Mouse (Mus musculus) CD4-positive, CD25-positive, alpha-beta regulatory T cell, adult 4 months (primary cell): ENCODE data around the gene Pisd. TPM values are rescaled to one million over a fixed set of nuclear protein-coding genes. Genes with fewer than 3 reads are reported as not detected.
A peak's percentile ranks its signal among the peaks of the same experiment; 100 is the strongest.
"Not testable (repeated sequence)": the region's sequence is repeated elsewhere in the genome, so short reads cannot be mapped to it uniquely, and the experiment has no call there.

ENCODE experiments used
- ATAC-seq: one replicate; pipeline ENCODE4 v1.8.0; 2017
- polyA plus RNA-seq, 2 experiments: library from polyadenylated mRNA; unstranded; fragments of 100-300 nt; shearing (Covaris generic); gene quantifications; one replicate each; pipeline ENCODE4 v1.2.1; 2017

The Pisd gene
- polyA plus RNA-seq = 100 to 1,000 TPM in 1 of 2 experiments, 10 to 100 TPM in 1; 94.9 to 125 TPM

GRCm38 (mm10) chr5:32785313-32785915 is at the start of gene Pisd:
TSS of gene Pisd (minus strand) at chr5:32785646.
- peak; percentile 100 for ATAC-seq

- no peak for ATAC-seq
Measured at GRCm38 (mm10) chr5:32834497-32834896, 49.1 kb upstream of the Pisd start.

GRCm38 (mm10) chr5:32830054-32830453 is 44.6 kb upstream of the Pisd start:
- no peak for ATAC-seq

- not testable (repeated sequence) for ATAC-seq
Measured at GRCm38 (mm10) chr5:32828766-32829165, 43.3 kb upstream of the Pisd start.

- ATAC-seq = no peak
Measured at GRCm38 (mm10) chr5:32827009-32827408, 41.6 kb upstream of the Pisd start, which contains the start of gene Gm20671. TSS of gene Gm20671 (minus strand) at chr5:32827109.

GRCm38 (mm10) chr5:32820471-32820870 is 35.0 kb upstream of the Pisd start:
- no peak for ATAC-seq

- no peak for ATAC-seq
Measured at GRCm38 (mm10) chr5:32815396-32815795, 29.9 kb upstream of the Pisd start.

- not testable (repeated sequence) for ATAC-seq
Measured at GRCm38 (mm10) chr5:32786454-32786853, 1.0 kb upstream of the Pisd start.

- ATAC-seq = no peak
Measured at GRCm38 (mm10) chr5:32784726-32785125, 720 bp downstream of the Pisd start.

GRCm38 (mm10) chr5:32781596-32781995 is 3.9 kb downstream of the Pisd start:
- ATAC-seq = no peak

- no peak for ATAC-seq
Measured at GRCm38 (mm10) chr5:32778168-32778567, 7.3 kb downstream of the Pisd start.

GRCm38 (mm10) chr5:32772361-32772760 is 13.1 kb downstream of the Pisd start:
- ATAC-seq = no peak

GRCm38 (mm10) chr5:32767636-32768373 is 17.6 kb downstream of the Pisd start:
- peak; percentile 80 for ATAC-seq

- ATAC-seq = peak; percentile 45
Measured at GRCm38 (mm10) chr5:32767004-32767403, 18.4 kb downstream of the Pisd start.

- no peak for ATAC-seq
Measured at GRCm38 (mm10) chr5:32761566-32762140, 23.8 kb downstream of the Pisd start.

- no peak for ATAC-seq
Measured at GRCm38 (mm10) chr5:32760787-32761186, 24.7 kb downstream of the Pisd start.

GRCm38 (mm10) chr5:32760352-32760751 is 25.1 kb downstream of the Pisd start:
- ATAC-seq = not testable (repeated sequence)

- peak; percentile 94 for ATAC-seq
Measured at GRCm38 (mm10) chr5:32759662-32760061, 25.8 kb downstream of the Pisd start.

GRCm38 (mm10) chr5:32756141-32756540 is 29.3 kb downstream of the Pisd start:
- ATAC-seq = no peak

GRCm38 (mm10) chr5:32751736-32752135 is 33.7 kb downstream of the Pisd start:
- ATAC-seq = no peak

GRCm38 (mm10) chr5:32748936-32749335 is 36.5 kb downstream of the Pisd start:
- no peak for ATAC-seq

- ATAC-seq = peak; percentile 58
Measured at GRCm38 (mm10) chr5:32747650-32748375, 37.6 kb downstream of the Pisd start.
